Mouse (Mus musculus): ENCODE measurements around the gene Unc79. TPM values are rescaled to one million over a fixed set of nuclear protein-coding genes. Genes with fewer than 3 reads are reported as not detected.

Gene Unc79
- polyA plus RNA-seq, 1 experiment from 2014 or later: 0.31 TPM

- Histone ChIP-seq H3K27ac (no peak overlapping the region), H3K4me1 (no peaks in the 10 kb centered on the region), H3K27me3 (peaks cover 3% of the 10 kb centered on the region; the same call in 1 of the 2 replicates), H3K9me3 (no peaks in the 10 kb centered on the region; the same call in 1 of the 2 replicates), H3K4me3 (no peak overlapping the region), H3K4me2 (no peak overlapping the region), H3K36me3 (no peaks in the 10 kb centered on the region), H3K9ac (no peak overlapping the region)
- WGBS: 63% methylated on average over 9 of the region's 9 CpGs
- ATAC-seq (ENCODE audit: insufficient number of reproducible peaks, low FRiP score, low TSS enrichment, low read depth): no peak
These were observed 193.9 kb downstream of the Unc79 start for GRCm38 (mm10) chr12:103142550-103143010.

- no peak for ATAC-seq (ENCODE audit: insufficient number of reproducible peaks, low FRiP score, low TSS enrichment, low read depth)
- Histone ChIP-seq H3K4me2 (no peak overlapping the region), H3K4me1 (no peaks in the 10 kb centered on the region), H3K27me3 (peaks cover 3% of the 10 kb centered on the region; the same call in 1 of the 2 replicates), H3K9ac (no peak overlapping the region), H3K36me3 (no peaks in the 10 kb centered on the region), H3K9me3 (no peaks in the 10 kb centered on the region; the same call in 1 of the 2 replicates), H3K4me3 (no peak overlapping the region), H3K27ac (no peak overlapping the region)
- 25% methylated on average over 9 of the region's 9 CpGs for WGBS
These were observed 195.3 kb downstream of the Unc79 start for GRCm38 (mm10) chr12:103143798-103144565.

GRCm38 (mm10) chr12:103150247-103150646, 201.6 kb downstream of the Unc79 start:
- H3K4me2 ChIP-seq: no peak overlapping the region
- no peaks in the 10 kb centered on the region for H3K27me3 ChIP-seq
- no peak for ATAC-seq (ENCODE audit: insufficient number of reproducible peaks, low FRiP score, low TSS enrichment, low read depth)
- no peak overlapping the region for H3K9ac ChIP-seq
- no peak overlapping the region for H3K27ac ChIP-seq
- H3K4me3 ChIP-seq: no peak overlapping the region
- H3K4me1 ChIP-seq: no peaks in the 10 kb centered on the region
- H3K9me3 ChIP-seq: no peaks in the 10 kb centered on the region; the same call in 1 of the 2 replicates
- WGBS: 78% methylated on average over 2 of the region's 2 CpGs
- no peaks in the 10 kb centered on the region for H3K36me3 ChIP-seq

- no peak for ATAC-seq (ENCODE audit: insufficient number of reproducible peaks, low FRiP score, low TSS enrichment, low read depth)
- H3K36me3 ChIP-seq: no peaks in the 10 kb centered on the region
- H3K4me2 ChIP-seq: no peak overlapping the region
- H3K9me3 ChIP-seq: no peaks in the 10 kb centered on the region
- H3K9ac ChIP-seq: no peak overlapping the region
- H3K27me3 ChIP-seq: 0 out of 2 replicates have a peak, but pooled peaks cover 3% of the 10 kb centered on the region
- H3K4me1 ChIP-seq: no peaks in the 10 kb centered on the region
- WGBS: 70% methylated on average over 2 of the region's 2 CpGs
- no peak overlapping the region for H3K27ac ChIP-seq
- no peak overlapping the region for H3K4me3 ChIP-seq
These were observed 206.3 kb downstream of the Unc79 start for GRCm38 (mm10) chr12:103154927-103155326.

GRCm38 (mm10) chr12:103155406-103155805, 206.7 kb downstream of the Unc79 start:
- Histone ChIP-seq H3K36me3 (no peaks in the 10 kb centered on the region), H3K27ac (no peak overlapping the region), H3K27me3 (0 out of 2 replicates have a peak, but pooled peaks cover 3% of the 10 kb centered on the region), H3K9ac (no peak overlapping the region), H3K4me1 (no peaks in the 10 kb centered on the region), H3K4me2 (no peak overlapping the region), H3K9me3 (no peaks in the 10 kb centered on the region), H3K4me3 (no peak overlapping the region)
- ATAC-seq (ENCODE audit: insufficient number of reproducible peaks, low FRiP score, low TSS enrichment, low read depth): no peak
- WGBS: 61% methylated on average over 3 of the region's 3 CpGs

- 50% methylated on average over 18 of the region's 18 CpGs for WGBS
- Histone ChIP-seq H3K4me2 (no peak overlapping the region), H3K9ac (no peak overlapping the region), H3K36me3 (no peaks in the 10 kb centered on the region), H3K4me3 (no peak overlapping the region), H3K27me3 (0 out of 2 replicates have a peak, but pooled peaks cover 3% of the 10 kb centered on the region), H3K9me3 (no peaks in the 10 kb centered on the region), H3K27ac (no peak overlapping the region), H3K4me1 (no peaks in the 10 kb centered on the region)
- ATAC-seq (ENCODE audit: insufficient number of reproducible peaks, low FRiP score, low TSS enrichment, low read depth): no peak
These were observed 208.7 kb downstream of the Unc79 start for GRCm38 (mm10) chr12:103157129-103157910.

GRCm38 (mm10) chr12:103159016-103159415, 210.4 kb downstream of the Unc79 start:
- 0 out of 2 replicates have a peak, but pooled peaks cover 3% of the 10 kb centered on the region for H3K27me3 ChIP-seq
- WGBS: 66% methylated on average over 8 of the region's 8 CpGs
- H3K4me3 ChIP-seq: no peak overlapping the region

GRCm38 (mm10) chr12:103160721-103161120, 212.1 kb downstream of the Unc79 start:
- 71% methylated on average over 4 of the region's 4 CpGs for WGBS
- H3K27me3 ChIP-seq: 0 out of 2 replicates have a peak, but pooled peaks cover 3% of the 10 kb centered on the region
- H3K4me3 ChIP-seq: no peak overlapping the region
- no peak overlapping the region for H3K4me2 ChIP-seq
- no peaks in the 10 kb centered on the region for H3K36me3 ChIP-seq
- H3K27ac ChIP-seq: no peak overlapping the region
- no peaks in the 10 kb centered on the region for H3K9me3 ChIP-seq
- no peak for ATAC-seq (ENCODE audit: insufficient number of reproducible peaks, low FRiP score, low TSS enrichment, low read depth)
- no peaks in the 10 kb centered on the region for H3K4me1 ChIP-seq
- H3K9ac ChIP-seq: no peak overlapping the region

More at GRCm38 (mm10) chr12:103159016-103159415, 210.4 kb downstream of the Unc79 start:
- no peak overlapping the region for H3K9ac ChIP-seq
- no peak overlapping the region for H3K4me2 ChIP-seq
- no peak for ATAC-seq (ENCODE audit: insufficient number of reproducible peaks, low FRiP score, low TSS enrichment, low read depth)
- H3K36me3 ChIP-seq: no peaks in the 10 kb centered on the region
- no peak overlapping the region for H3K27ac ChIP-seq
- H3K4me1 ChIP-seq: no peaks in the 10 kb centered on the region
- H3K9me3 ChIP-seq: no peaks in the 10 kb centered on the region

- ATAC-seq (ENCODE audit: insufficient number of reproducible peaks, low FRiP score, low TSS enrichment, low read depth): no peak
- Histone ChIP-seq H3K4me3 (no peak overlapping the region), H3K9me3 (no peaks in the 10 kb centered on the region), H3K4me1 (no peaks in the 10 kb centered on the region), H3K27me3 (0 out of 2 replicates have a peak, but pooled peaks cover under 1% of the 10 kb centered on the region), H3K4me2 (no peak overlapping the region), H3K9ac (no peak overlapping the region), H3K36me3 (no peaks in the 10 kb centered on the region), H3K27ac (no peak overlapping the region)
- WGBS: 80% methylated on average over 10 of the region's 10 CpGs
These were observed 214.9 kb downstream of the Unc79 start for GRCm38 (mm10) chr12:103163596-103163995.

GRCm38 (mm10) chr12:103164101-103165030, 215.7 kb downstream of the Unc79 start:
- no peak overlapping the region for H3K4me2 ChIP-seq
- H3K9me3 ChIP-seq: no peaks in the 10 kb centered on the region
- H3K4me3 ChIP-seq: no peak overlapping the region
- WGBS: 44% methylated on average over 14 of the region's 14 CpGs
- no peak overlapping the region for H3K9ac ChIP-seq
- ATAC-seq (ENCODE audit: insufficient number of reproducible peaks, low FRiP score, low TSS enrichment, low read depth): no peak
- H3K27me3 ChIP-seq: no peaks in the 10 kb centered on the region
- no peak overlapping the region for H3K27ac ChIP-seq
- H3K36me3 ChIP-seq: no peaks in the 10 kb centered on the region
- no peaks in the 10 kb centered on the region for H3K4me1 ChIP-seq

GRCm38 (mm10) chr12:103168892-103169291, 220.2 kb downstream of the Unc79 start:
- Histone ChIP-seq H3K27me3 (no peaks in the 10 kb centered on the region), H3K9me3 (no peaks in the 10 kb centered on the region), H3K4me2 (no peak overlapping the region), H3K27ac (no peak overlapping the region), H3K9ac (no peak overlapping the region), H3K4me1 (no peaks in the 10 kb centered on the region), H3K4me3 (no peak overlapping the region), H3K36me3 (no peaks in the 10 kb centered on the region)
- 62% methylated on average over 12 of the region's 12 CpGs for WGBS
- ATAC-seq (ENCODE audit: insufficient number of reproducible peaks, low FRiP score, low TSS enrichment, low read depth): no peak

All from limb, embryonic 15.5 days (tissue).